Mouse (Mus musculus) forebrain, embryonic 14.5 days (tissue): ENCODE data around the gene Clcf1. TPM values are rescaled to one million over a fixed set of nuclear protein-coding genes. Genes with fewer than 3 reads are reported as not detected.
A peak's percentile ranks its signal among the peaks of the same experiment; 100 is the strongest.

ENCODE experiments used
- ATAC-seq: fragments of 200-750 bp; cut with Nextera tagmentation; 2 replicates; pipeline ENCODE4 v1.8.0; 2017; ENCODE audit warnings: mild to moderate bottlenecking, moderate library complexity
- DNase-seq: peaks from one replicate; pipeline ENCODE4 v3.0.0-alpha.2; 2015; ENCODE audit warnings: low spot score
- H3K27ac ChIP-seq: fragments of 300-500 bp; sonication (generic); 2 replicates; pipeline ENCODE4 v1.5.1; 2014; ENCODE audit warnings: low read depth, mild to moderate bottlenecking, control low read depth, low read length, moderate library complexity
- H3K27me3 ChIP-seq: fragments of 300-500 bp; sonication (generic); replicated peaks from 2 replicates; pipeline ENCODE4 v1.6.1; 2014; ENCODE audit warnings: low read length, control low read depth, mixed read lengths; ENCODE audit not compliant: control insufficient read depth, insufficient read depth
- H3K36me3 ChIP-seq: fragments of 300-500 bp; sonication (generic); 2 replicates; pipeline ENCODE4 v1.6.1; 2014; ENCODE audit warnings: low read length, control low read depth; ENCODE audit not compliant: control insufficient read depth, insufficient read depth
- H3K4me1 ChIP-seq: fragments of 300-500 bp; sonication (generic); 2 replicates; pipeline ENCODE4 v1.6.1; 2014; ENCODE audit warnings: antibody characterized with exemption, low read length, control low read depth; ENCODE audit not compliant: control insufficient read depth, insufficient read depth
- H3K4me2 ChIP-seq: fragments of 300-500 bp; sonication (generic); 2 replicates; pipeline ENCODE4 v1.6.1; 2014; ENCODE audit warnings: mild to moderate bottlenecking, control low read depth, low read length
- H3K4me3 ChIP-seq: fragments of 300-500 bp; sonication (generic); 2 replicates; pipeline ENCODE4 v1.5.1; 2014; ENCODE audit warnings: low read depth, low read length, control low read depth
- H3K9ac ChIP-seq: fragments of 300-500 bp; sonication (generic); 2 replicates; pipeline ENCODE4 v1.6.1; 2014; ENCODE audit warnings: mild to moderate bottlenecking, low read length, control low read depth, moderate library complexity
- H3K9me3 ChIP-seq: fragments of 300-500 bp; sonication (generic); replicated peaks from 2 replicates; pipeline ENCODE4 v1.6.1; 2016; ENCODE audit warnings: low read length, control low read depth, mixed read lengths; ENCODE audit not compliant: control insufficient read depth
- WGBS: fragments of 180-500 bp; shearing (Covaris S2); extraction: QIAGEN DNeasy Blood & Tissue Kit; methylation state at CpG from one replicate; pipeline ENCODE4 v1.1.7; 2014; 5-methylcytosine and 5-hydroxymethylcytosine counted together
- polyA plus RNA-seq: library from polyadenylated mRNA; unstranded; fragments of >200 nt; fragmentation: Nextera tagmentation; extraction: Ambion mirVana; gene quantifications from 2 replicates; pipeline ENCODE4 v1.2.1, GENCODE M21; 2014

The Clcf1 gene
- polyA plus RNA-seq, 1 experiment from 2014 or later: 0.85 TPM

- Histone ChIP-seq H3K4me1 (peaks cover 7% of the 10 kb centered on the region), H3K4me2 (peak within 1 kb of the TSS; percentile 28), H3K9ac (peak within 1 kb of the TSS; percentile 43; the same call in 1 of the 2 replicates), H3K4me3 (no peak within 1 kb of the TSS), H3K27ac (no peak within 1 kb of the TSS), H3K9me3 (no peaks in the 10 kb centered on the region), H3K27me3 (no peaks in the 10 kb centered on the region), H3K36me3 (no peaks in the 10 kb centered on the region)
- DNase-seq: no peak
- 4% methylated on average over 11 of the region's 11 CpGs for WGBS
- peak; percentile 57; the same call in 1 of the 2 replicates for ATAC-seq
These were observed 38.6 kb upstream of the Clcf1 start, which contains the start of gene Carns1 for GRCm38 (mm10) chr19:4175368-4175947. Gene Carns1 (minus strand): TSS chr19:4175479.

- DNase-seq (no peak), ATAC-seq (no peak)
- Histone ChIP-seq H3K36me3 (no peaks in the 10 kb centered on the region), H3K27me3 (no peaks in the 10 kb centered on the region), H3K9ac (no peak overlapping the region), H3K4me2 (no peak overlapping the region), H3K4me1 (peaks cover 4% of the 10 kb centered on the region), H3K4me3 (no peak overlapping the region), H3K27ac (no peak overlapping the region), H3K9me3 (no peaks in the 10 kb centered on the region)
- WGBS: 90% methylated on average over 7 of the region's 7 CpGs
These were observed 33.6 kb upstream of the Clcf1 start for GRCm38 (mm10) chr19:4180411-4180810.

- DNase-seq (peak; percentile 75), ATAC-seq (no peak; the same call in 1 of the 2 replicates)
- Histone ChIP-seq H3K27me3 (no peaks in the 10 kb centered on the region), H3K4me3 (no peak overlapping the region), H3K36me3 (no peaks in the 10 kb centered on the region), H3K4me1 (no peaks in the 10 kb centered on the region), H3K27ac (no peak overlapping the region), H3K9ac (no peak overlapping the region), H3K9me3 (no peaks in the 10 kb centered on the region), H3K4me2 (no peak overlapping the region)
- whole genome bisulfite sequencing: 35% methylated on average over 3 of the region's 3 CpGs
These were observed 32.1 kb upstream of the Clcf1 start for GRCm38 (mm10) chr19:4181892-4182291.

- DNase-seq (no peak), ATAC-seq (no peak)
- 65% methylated on average over 2 of the region's 2 CpGs for WGBS
- H3K9me3 ChIP-seq: no peaks in the 10 kb centered on the region
- H3K36me3 ChIP-seq: no peaks in the 10 kb centered on the region
- no peak overlapping the region for H3K4me2 ChIP-seq
- no peak overlapping the region for H3K27ac ChIP-seq
- H3K4me1 ChIP-seq: no peaks in the 10 kb centered on the region
- no peak overlapping the region for H3K4me3 ChIP-seq
- no peaks in the 10 kb centered on the region for H3K27me3 ChIP-seq
- no peak overlapping the region for H3K9ac ChIP-seq
These were observed 30.3 kb upstream of the Clcf1 start for GRCm38 (mm10) chr19:4183689-4184088.

GRCm38 (mm10) chr19:4184976-4185975 lies 28.8 kb upstream of the Clcf1 start:
- no peak overlapping the region for H3K4me3 ChIP-seq
- H3K27ac ChIP-seq: no peak overlapping the region
- no peak overlapping the region for H3K4me2 ChIP-seq
- no peaks in the 10 kb centered on the region for H3K9me3 ChIP-seq
- no peaks in the 10 kb centered on the region for H3K27me3 ChIP-seq
- ATAC-seq (no peak), DNase-seq (no peak)
- WGBS: 65% methylated on average over 15 of the region's 15 CpGs
- H3K4me1 ChIP-seq: no peaks in the 10 kb centered on the region
- no peaks in the 10 kb centered on the region for H3K36me3 ChIP-seq
- no peak overlapping the region for H3K9ac ChIP-seq

GRCm38 (mm10) chr19:4187303-4187702 lies 26.7 kb upstream of the Clcf1 start:
- Histone ChIP-seq H3K4me2 (no peak overlapping the region), H3K9ac (no peak overlapping the region), H3K36me3 (no peaks in the 10 kb centered on the region), H3K4me1 (no peaks in the 10 kb centered on the region), H3K4me3 (no peak overlapping the region), H3K9me3 (no peaks in the 10 kb centered on the region), H3K27ac (no peak overlapping the region), H3K27me3 (no peaks in the 10 kb centered on the region)
- 77% methylated on average over 3 of the region's 3 CpGs for whole genome bisulfite sequencing
- DNase-seq (no peak), ATAC-seq (no peak)

GRCm38 (mm10) chr19:4189051-4189620 lies 24.9 kb upstream of the Clcf1 start:
- Histone ChIP-seq H3K4me3 (no peak overlapping the region), H3K27ac (no peak overlapping the region), H3K9me3 (no peaks in the 10 kb centered on the region), H3K27me3 (no peaks in the 10 kb centered on the region), H3K9ac (no peak overlapping the region), H3K36me3 (peaks cover 11% of the 10 kb centered on the region), H3K4me2 (no peak overlapping the region), H3K4me1 (peaks cover 8% of the 10 kb centered on the region)
- ATAC-seq (no peak), DNase-seq (no peak)
- 86% methylated on average over 12 of the region's 12 CpGs for WGBS

- H3K4me1 ChIP-seq: peaks cover 8% of the 10 kb centered on the region
- WGBS: 71% methylated on average over 4 of the region's 4 CpGs
- no peaks in the 10 kb centered on the region for H3K27me3 ChIP-seq
- peak within 1 kb of the TSS; percentile 93 for H3K9ac ChIP-seq
- H3K9me3 ChIP-seq: no peaks in the 10 kb centered on the region
- ATAC-seq: no peak
- H3K4me3 ChIP-seq: peak within 1 kb of the TSS; percentile 99
- H3K36me3 ChIP-seq: peaks cover 29% of the 10 kb centered on the region
- no peak for DNase-seq
- peak within 1 kb of the TSS; percentile 86 for H3K27ac ChIP-seq
- H3K4me2 ChIP-seq: peak within 1 kb of the TSS; percentile 92
These were observed 23.2 kb upstream of the Clcf1 start, which contains the start of gene Tbc1d10c for GRCm38 (mm10) chr19:4190831-4191334. Gene Tbc1d10c (minus strand): TSS chr19:4191284.
